Mouse (Mus musculus): ENCODE results near the gene Aqp5. TPM values are rescaled to one million over a fixed set of nuclear protein-coding genes. Genes with fewer than 3 reads are reported as not detected.

The Aqp5 gene
- polyA plus RNA-seq, 1 experiment, result not detected

DNA sequence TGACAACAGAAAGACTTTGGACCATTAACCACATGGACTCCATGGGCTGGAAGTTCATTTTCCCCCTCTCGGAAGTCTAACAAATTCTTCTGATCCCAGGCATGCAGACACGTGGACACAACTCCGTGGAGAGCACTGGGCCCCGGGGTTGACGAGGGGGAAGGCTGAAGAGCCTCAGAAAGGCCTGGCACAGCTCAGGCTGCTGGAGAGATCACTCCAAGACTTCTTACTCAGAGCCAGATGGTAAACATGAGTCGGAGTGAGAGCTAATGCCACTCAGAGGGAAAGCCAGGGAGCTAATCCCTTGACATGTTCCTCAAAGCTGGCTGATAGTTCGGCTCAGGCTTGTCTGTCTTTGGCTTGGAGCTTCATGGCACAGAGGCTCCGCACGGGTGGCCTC, 24.7 kb downstream of the Aqp5 start:
- Histone ChIP-seq H3K36me3 (ENCODE audit: control insufficient read depth) (peaks cover 23% of the 10 kb centered on the region), H3K4me3 (replicated peaks) (no peak overlapping the region), H3K9me3 (ENCODE audit: control insufficient read depth, low read length) (peaks cover 4% of the 10 kb centered on the region), H3K4me1 (ENCODE audit: control insufficient read depth) (no peaks in the 10 kb centered on the region; the same call in 1 of the 2 replicates), H3K27me3 (ENCODE audit: control insufficient read depth) (peaks cover 43% of the 10 kb centered on the region)
- TF ChIP-seq TAL1 (IDR thresholded peaks at IDR 0.05; ENCODE audit: low read length) (no peak), GATA1 (IDR thresholded peaks at IDR 0.05; ENCODE audit: low read length) (no peak)

DNA sequence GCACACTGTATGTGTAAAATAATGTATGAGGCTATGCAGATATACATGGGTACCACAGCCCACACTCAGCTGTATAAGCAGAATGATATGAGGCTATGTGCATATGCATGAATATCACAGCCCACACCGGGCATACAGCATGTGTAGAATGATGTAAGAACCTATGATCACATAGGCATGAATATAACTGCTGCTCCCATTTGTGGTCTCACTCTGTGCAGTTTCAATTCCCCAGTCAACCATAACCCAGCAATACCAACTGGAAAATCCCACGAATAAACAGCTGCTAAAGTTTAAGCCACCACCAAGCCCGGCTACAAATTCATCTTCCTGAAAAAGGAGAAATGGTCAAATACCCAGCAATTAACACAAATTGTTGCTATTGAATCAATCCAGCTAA, 28.0 kb downstream of the Aqp5 start:
- peaks cover 21% of the 10 kb centered on the region for H3K27me3 ChIP-seq (ENCODE audit: control insufficient read depth)
- TF ChIP-seq TAL1 (IDR thresholded peaks at IDR 0.05; ENCODE audit: low read length) (no peak), GATA1 (IDR thresholded peaks at IDR 0.05; ENCODE audit: low read length) (no peak)
- H3K36me3 ChIP-seq (ENCODE audit: control insufficient read depth), result peaks cover 57% of the 10 kb centered on the region

DNA sequence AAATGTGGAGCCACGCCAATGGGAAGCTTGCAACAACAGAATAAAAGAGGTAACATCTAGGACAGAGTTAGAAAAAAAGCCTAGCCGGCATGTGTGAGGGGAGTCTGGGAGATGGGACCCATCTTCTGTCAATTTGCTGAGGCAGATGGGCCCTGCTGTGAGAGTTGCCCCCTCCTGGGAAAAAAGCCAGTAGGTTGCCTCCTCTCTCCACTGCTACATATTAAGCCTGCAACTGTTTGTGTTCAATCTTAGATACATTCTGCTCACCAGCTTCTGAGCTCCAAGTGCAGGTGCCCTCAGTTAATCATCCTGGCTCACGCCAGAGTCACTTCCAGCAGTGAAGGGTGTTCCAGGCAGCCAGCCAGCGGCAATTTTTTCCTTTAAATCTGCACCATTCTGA, 29.2 kb downstream of the Aqp5 start:
- H3K9me3 ChIP-seq (ENCODE audit: control insufficient read depth, low read length), result no peaks in the 10 kb centered on the region
- H3K36me3 ChIP-seq (ENCODE audit: control insufficient read depth), result peaks cover 69% of the 10 kb centered on the region
- H3K4me1 ChIP-seq (ENCODE audit: control insufficient read depth), result no peaks in the 10 kb centered on the region; the same call in 1 of the 2 replicates
- no peak overlapping the region for H3K4me3 ChIP-seq (replicated peaks)
- peaks cover 9% of the 10 kb centered on the region for H3K27me3 ChIP-seq (ENCODE audit: control insufficient read depth)
- no peak for TF ChIP-seq GATA1 (IDR thresholded peaks at IDR 0.05; ENCODE audit: low read length)
- TF ChIP-seq TAL1 (IDR thresholded peaks at IDR 0.05; ENCODE audit: low read length), result no peak

More for the DNA sequence above, 28.0 kb downstream of the Aqp5 start:
- no peaks in the 10 kb centered on the region; the same call in 1 of the 2 replicates for H3K4me1 ChIP-seq (ENCODE audit: control insufficient read depth)
- no peaks in the 10 kb centered on the region for H3K9me3 ChIP-seq (ENCODE audit: control insufficient read depth, low read length)
- H3K4me3 ChIP-seq (replicated peaks), result no peak overlapping the region

DNA sequence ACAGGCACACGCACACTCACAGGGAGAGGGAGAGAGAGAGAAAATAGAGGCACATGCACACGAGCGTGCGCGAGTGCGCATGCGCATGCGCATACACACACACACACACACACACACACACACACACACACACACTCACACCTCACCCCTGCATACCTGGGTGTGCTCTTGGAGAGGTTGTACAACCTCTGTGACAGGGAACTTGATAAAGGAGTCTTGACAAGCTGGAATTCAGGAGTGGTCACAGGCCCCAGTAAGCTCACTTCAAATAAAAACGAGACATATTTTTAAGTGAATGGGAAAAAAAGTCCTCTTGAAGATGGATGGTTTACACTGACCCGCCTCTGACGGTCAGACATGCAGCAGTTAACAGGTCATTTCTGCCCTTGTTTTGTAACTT, 31.5 kb downstream of the Aqp5 start:
- H3K4me3 ChIP-seq (replicated peaks), result no peak overlapping the region
- H3K4me1 ChIP-seq (ENCODE audit: control insufficient read depth), result no peaks in the 10 kb centered on the region
- TF ChIP-seq TAL1 (IDR thresholded peaks at IDR 0.05; ENCODE audit: low read length) (no peak), GATA1 (IDR thresholded peaks at IDR 0.05; ENCODE audit: low read length) (no peak)
- H3K36me3 ChIP-seq (ENCODE audit: control insufficient read depth), result peaks cover 91% of the 10 kb centered on the region
- no peaks in the 10 kb centered on the region for H3K27me3 ChIP-seq (ENCODE audit: control insufficient read depth)
- H3K9me3 ChIP-seq (ENCODE audit: control insufficient read depth, low read length), result no peaks in the 10 kb centered on the region

DNA sequence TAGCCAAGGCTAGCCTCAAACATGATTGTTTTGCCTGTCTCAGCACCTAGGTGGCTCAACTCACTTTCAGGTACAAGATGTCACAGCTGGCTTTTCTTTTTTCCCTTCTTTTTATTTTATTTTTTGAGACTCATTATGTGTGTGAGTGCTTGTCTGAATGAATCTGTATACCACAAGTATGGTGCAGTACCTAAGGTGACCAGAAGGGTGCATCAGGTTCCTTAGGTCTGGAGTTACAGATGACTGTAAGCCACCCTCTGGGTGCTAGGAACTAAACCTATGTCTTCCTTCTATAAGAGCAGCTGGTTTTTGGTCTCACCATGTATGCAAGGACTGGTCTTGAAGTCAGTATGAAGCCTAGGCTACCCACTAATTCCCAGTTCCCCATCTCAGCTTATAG, 41.0 kb downstream of the Aqp5 start:
- H3K4me3 ChIP-seq (replicated peaks), result no peak overlapping the region
- peaks cover 8% of the 10 kb centered on the region for H3K9me3 ChIP-seq (ENCODE audit: control insufficient read depth, low read length)
- H3K27me3 ChIP-seq (ENCODE audit: control insufficient read depth), result no peaks in the 10 kb centered on the region
- peaks cover 98% of the 10 kb centered on the region for H3K36me3 ChIP-seq (ENCODE audit: control insufficient read depth)
- H3K4me1 ChIP-seq (ENCODE audit: control insufficient read depth), result no peaks in the 10 kb centered on the region
- TF ChIP-seq TAL1 (IDR thresholded peaks at IDR 0.05; ENCODE audit: low read length), result no peak
- TF ChIP-seq GATA1 (IDR thresholded peaks at IDR 0.05; ENCODE audit: low read length), result no peak

- TF ChIP-seq TAL1 (IDR thresholded peaks at IDR 0.05; ENCODE audit: low read length), result no peak
- no peak for TF ChIP-seq GATA1 (IDR thresholded peaks at IDR 0.05; ENCODE audit: low read length)
- H3K4me3 ChIP-seq (replicated peaks), result no peak overlapping the region
- peaks cover 100% of the 10 kb centered on the region for H3K36me3 ChIP-seq (ENCODE audit: control insufficient read depth)
- H3K9me3 ChIP-seq (ENCODE audit: control insufficient read depth, low read length), result peaks cover 8% of the 10 kb centered on the region
- no peaks in the 10 kb centered on the region for H3K27me3 ChIP-seq (ENCODE audit: control insufficient read depth)
- H3K4me1 ChIP-seq (ENCODE audit: control insufficient read depth), result no peaks in the 10 kb centered on the region
These were observed 44.1 kb downstream of the Aqp5 start for GRCm38 (mm10) chr15:99634702-99635101.

DNA sequence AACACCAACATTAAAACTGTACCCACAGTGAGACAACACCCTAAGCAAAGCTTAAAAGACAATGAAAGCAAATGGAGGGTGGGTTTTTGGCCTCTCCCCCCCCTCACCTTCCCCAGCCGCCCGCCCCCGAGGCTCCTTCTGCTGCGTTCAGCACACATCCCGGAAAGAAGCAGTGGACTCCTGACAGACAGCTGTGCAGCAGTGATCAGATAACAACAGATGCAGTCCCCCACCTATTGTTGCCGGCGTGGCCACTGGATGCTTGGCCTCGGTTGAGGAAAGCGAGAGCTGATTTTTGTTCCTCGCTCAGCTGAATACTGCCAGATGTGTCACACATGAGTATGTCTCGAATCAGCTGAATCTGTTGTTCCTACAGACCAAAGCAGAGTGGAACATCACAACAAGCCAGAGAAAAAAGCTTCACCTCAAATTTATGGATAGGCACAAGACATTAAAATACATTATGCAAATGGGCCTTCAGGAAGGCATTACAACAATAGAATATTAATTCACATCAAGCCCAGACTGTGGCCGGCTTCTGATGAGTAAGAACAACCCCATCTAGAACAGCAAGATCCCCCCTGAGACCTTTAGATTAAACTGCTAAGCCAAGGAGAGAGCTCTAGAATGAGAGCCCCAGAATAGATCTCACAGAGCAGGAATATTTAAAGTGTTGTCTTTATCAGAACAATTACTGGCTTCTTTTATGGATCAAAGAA, 47.0 kb downstream of the Aqp5 start:
- TF ChIP-seq TAL1 (IDR thresholded peaks at IDR 0.05; ENCODE audit: low read length) (no peak), GATA1 (IDR thresholded peaks at IDR 0.05; ENCODE audit: low read length) (no peak)
- Histone ChIP-seq H3K36me3 (ENCODE audit: control insufficient read depth) (peaks cover 100% of the 10 kb centered on the region), H3K27me3 (ENCODE audit: control insufficient read depth) (no peaks in the 10 kb centered on the region), H3K4me3 (replicated peaks) (no peak overlapping the region), H3K9me3 (ENCODE audit: control insufficient read depth, low read length) (no peaks in the 10 kb centered on the region; the same call in 1 of the 2 replicates), H3K4me1 (ENCODE audit: control insufficient read depth) (no peaks in the 10 kb centered on the region)

- no peak for TF ChIP-seq GATA1 (IDR thresholded peaks at IDR 0.05; ENCODE audit: low read length)
- no peak for TF ChIP-seq TAL1 (IDR thresholded peaks at IDR 0.05; ENCODE audit: low read length)
- Histone ChIP-seq H3K4me1 (ENCODE audit: control insufficient read depth) (no peaks in the 10 kb centered on the region), H3K9me3 (ENCODE audit: control insufficient read depth, low read length) (no peaks in the 10 kb centered on the region), H3K36me3 (ENCODE audit: control insufficient read depth) (peaks cover 99% of the 10 kb centered on the region), H3K27me3 (ENCODE audit: control insufficient read depth) (no peaks in the 10 kb centered on the region), H3K4me3 (replicated peaks) (no peak overlapping the region)
These were observed 47.5 kb downstream of the Aqp5 start for GRCm38 (mm10) chr15:99638124-99638485.

GRCm38 (mm10) chr15:99642622-99643021, 52.0 kb downstream of the Aqp5 start:
- Histone ChIP-seq H3K4me3 (replicated peaks) (no peak overlapping the region), H3K27me3 (ENCODE audit: control insufficient read depth) (no peaks in the 10 kb centered on the region), H3K4me1 (ENCODE audit: control insufficient read depth) (peaks cover 33% of the 10 kb centered on the region), H3K9me3 (ENCODE audit: control insufficient read depth, low read length) (no peaks in the 10 kb centered on the region), H3K36me3 (ENCODE audit: control insufficient read depth) (peaks cover 92% of the 10 kb centered on the region)
- TF ChIP-seq GATA1 (IDR thresholded peaks at IDR 0.05; ENCODE audit: low read length) (no peak), TAL1 (IDR thresholded peaks at IDR 0.05; ENCODE audit: low read length) (no peak)

Measured in erythroblast, embryonic 14.5 days (primary cell).